In the genomic region with DNA sequence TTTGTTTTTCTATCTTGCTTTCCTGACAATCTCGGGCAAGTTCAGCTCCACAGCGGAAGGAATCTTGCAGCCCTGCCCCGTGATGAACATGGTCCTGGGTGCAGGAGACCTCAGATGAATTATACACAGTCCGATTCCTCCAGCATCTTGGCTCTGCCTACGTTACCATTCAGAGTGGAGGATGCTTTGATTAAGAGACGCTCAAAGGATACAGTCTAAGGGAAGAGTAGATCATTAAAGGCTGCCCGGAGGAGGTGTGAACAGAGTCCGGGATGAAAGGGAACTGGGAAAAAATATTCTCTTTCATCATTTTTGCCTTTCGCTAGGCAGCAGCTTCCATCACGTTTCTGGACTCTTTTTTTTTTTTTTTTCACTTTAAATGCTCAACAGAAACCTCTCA, we compare ENCODE assay signal across 24 mouse cellular contexts. TPM values are rescaled to one million over a fixed set of nuclear protein-coding genes. Genes with fewer than 3 reads are reported as not detected.
"Had no signal": no experiment of that assay in that cellular context is flagged by ENCODE, and none has a peak within 500 bp of the region (broad histone marks: within the 10 kb centered on the region; RNA-seq: fewer than 3 reads in every experiment).

No protein-coding gene starts in this region.

- H3K27ac ChIP-seq: heart, adult 2 months; hindbrain, embryonic 13.5 days; hindbrain, embryonic 15.5 days; hindbrain, postnatal 0 days; kidney, embryonic 15.5 days; kidney, postnatal 0 days; limb, embryonic 13.5 days; limb, embryonic 15.5 days; liver, embryonic 12.5 days had no signal

- H3K27me3 ChIP-seq: heart, embryonic 15.5 days; hindbrain, embryonic 13.5 days; hindbrain, embryonic 15.5 days; kidney, embryonic 15.5 days; limb, embryonic 13.5 days; limb, embryonic 15.5 days; liver, embryonic 12.5 days had no signal

- H3K4me1 ChIP-seq: limb, embryonic 15.5 days had no signal

- H3K9me3 ChIP-seq: heart, embryonic 15.5 days; hindbrain, embryonic 13.5 days; hindbrain, embryonic 15.5 days; kidney, embryonic 15.5 days; limb, embryonic 13.5 days; limb, embryonic 15.5 days; liver, embryonic 12.5 days had no signal

- H3K36me3 ChIP-seq: hindbrain, embryonic 13.5 days; hindbrain, embryonic 15.5 days; kidney, embryonic 15.5 days; limb, embryonic 13.5 days; limb, embryonic 15.5 days; liver, embryonic 12.5 days had no signal

- H3K4me2 ChIP-seq: heart, embryonic 15.5 days; hindbrain, embryonic 13.5 days; hindbrain, embryonic 15.5 days; kidney, embryonic 15.5 days; limb, embryonic 13.5 days; limb, embryonic 15.5 days; liver, embryonic 12.5 days had no signal

- H3K4me3 ChIP-seq: heart, adult 2 months; heart, embryonic 15.5 days; hindbrain, embryonic 13.5 days; hindbrain, embryonic 15.5 days; kidney, embryonic 15.5 days; limb, embryonic 13.5 days; limb, embryonic 15.5 days; liver, embryonic 12.5 days had no signal

- H3K9ac ChIP-seq: forebrain, postnatal 0 days; heart, embryonic 15.5 days; hindbrain, embryonic 13.5 days; hindbrain, embryonic 15.5 days; kidney, embryonic 15.5 days; limb, embryonic 13.5 days; limb, embryonic 15.5 days; liver, embryonic 12.5 days had no signal

- DNase-seq: forebrain, postnatal 0 days; gastrocnemius, postnatal 14 days; gastrocnemius, postnatal 36 days; heart, adult 2 months; heart, postnatal 14 days; kidney, adult 11 months; kidney, adult 2 months; kidney, adult 9 months; kidney, postnatal 14 days; kidney, postnatal 36 days; layer of hippocampus, adult 9-11 months; layer of hippocampus, postnatal 36 days; left cerebral cortex, postnatal 4 days had no signal

- ATAC-seq: forebrain, postnatal 0 days; hindbrain, postnatal 0 days; intestine, embryonic 16.5 days; liver, embryonic 12.5 days had no signal

RNA-seq across cellular contexts. Expression of a gene that starts 27.4 kb away (rescaled TPM):
- polyA plus RNA-seq: liver, adult 2 months had no signal
